In the genomic region with DNA sequence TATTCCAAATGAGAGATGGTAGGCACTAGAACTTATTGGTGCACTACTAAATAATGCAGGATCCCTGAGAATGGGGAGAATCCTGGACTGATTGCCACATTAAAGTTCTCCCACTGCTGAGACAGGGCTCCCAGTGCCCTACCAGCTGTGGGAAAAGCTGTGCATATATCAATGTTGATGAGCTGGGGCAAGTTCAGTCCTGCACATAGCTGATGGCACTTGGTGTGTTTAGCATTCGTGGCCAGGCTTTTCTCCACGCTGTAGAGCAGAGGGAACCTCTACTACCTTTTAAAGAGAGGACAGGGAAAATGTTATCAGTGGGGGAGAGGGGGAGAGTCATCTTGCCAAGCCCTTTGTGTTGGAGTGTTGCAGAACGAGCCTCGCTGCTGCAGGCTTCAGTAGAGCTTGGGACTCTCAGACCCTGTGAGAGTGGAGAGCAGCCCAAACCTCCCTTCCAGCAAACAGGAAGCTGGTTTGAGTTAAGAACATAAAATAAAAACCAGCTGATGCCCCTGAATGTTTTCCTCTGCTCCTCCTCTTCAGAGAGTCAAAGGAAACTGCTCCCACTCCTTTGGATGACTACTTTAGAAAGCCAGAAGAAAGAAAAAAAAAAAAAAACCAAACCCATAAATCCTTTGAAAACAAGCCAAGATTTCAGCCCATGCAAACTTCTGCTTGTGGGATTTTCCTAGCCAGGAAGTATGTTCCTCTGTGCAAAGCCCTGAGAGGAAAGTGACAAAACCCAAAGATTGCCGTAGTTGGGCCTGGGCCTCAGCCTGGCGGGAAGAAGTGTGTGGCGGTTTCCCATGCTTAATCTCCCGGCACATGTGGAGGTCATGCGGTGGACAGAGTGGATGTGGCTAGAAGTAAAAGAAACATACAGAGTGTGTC, we compare ENCODE assay signal across 8 mouse cellular contexts. TPM values are rescaled to one million over a fixed set of nuclear protein-coding genes. Genes with fewer than 3 reads are reported as not detected.
DNase-seq lines count a peak whose midpoint lies in the region; ATAC-seq and TF ChIP-seq lines count a peak whose summit lies in the region.

No protein-coding gene starts in this region.

- H3K4me2 ChIP-seq in intestine, postnatal 0 days (replicated peaks; ENCODE audit: low read depth), result no peak overlapping the region
- no peak overlapping the region for H3K4me2 ChIP-seq in midbrain, embryonic 15.5 days

- peak; percentile 37 for DNase-seq in ovary, adult 18-20 months (ENCODE audit: low spot score)
- DNase-seq in ovary, postnatal 14 days (ENCODE audit: low spot score), result no peak
- DNase-seq in heart, adult 11 months, result peak; percentile 94
- no peak for DNase-seq in frontal cortex, postnatal 10 days (ENCODE audit: low spot score in 2 of 2)
- no peak for DNase-seq in adrenal gland, postnatal 36 days

- H3K27me3 ChIP-seq in intestine, postnatal 0 days (replicated peaks; ENCODE audit: control insufficient read depth, insufficient read depth, low read length), result no peaks in the 10 kb centered on the region
- no peaks in the 10 kb centered on the region for H3K27me3 ChIP-seq in midbrain, embryonic 15.5 days (replicated peaks)

- no peaks in the 10 kb centered on the region for H3K9me3 ChIP-seq in intestine, postnatal 0 days (ENCODE audit: control insufficient read depth)
- no peaks in the 10 kb centered on the region for H3K9me3 ChIP-seq in midbrain, embryonic 15.5 days

- H3K4me3 ChIP-seq in intestine, postnatal 0 days (ENCODE audit: low read depth, low read length), result no peak overlapping the region
- H3K4me3 ChIP-seq in midbrain, embryonic 15.5 days, result no peak overlapping the region

- H3K36me3 ChIP-seq in intestine, postnatal 0 days (ENCODE audit: control insufficient read depth, insufficient read depth), result 0 out of 2 replicates have a peak, but pooled peaks cover 1% of the 10 kb centered on the region
- H3K36me3 ChIP-seq in midbrain, embryonic 15.5 days (replicated peaks), result no peaks in the 10 kb centered on the region

- 0 out of 2 replicates have a peak overlapping the region, but pooled peaks have one; percentile 11 for H3K9ac ChIP-seq in intestine, postnatal 0 days (ENCODE audit: low read depth, low read length)
- no peak overlapping the region for H3K9ac ChIP-seq in midbrain, embryonic 15.5 days

- peak overlapping the region; percentile 75 for H3K27ac ChIP-seq in intestine, postnatal 0 days (ENCODE audit: low read depth, low read length)
- H3K27ac ChIP-seq in midbrain, embryonic 15.5 days, result peak overlapping the region; percentile 34; the same call in 1 of the 2 replicates

- no peak for TF ChIP-seq CTCF in intestine, postnatal 0 days (IDR thresholded peaks at IDR 0.05; ENCODE audit: low read depth)

- 41% methylated on average over 9 of the region's 9 CpGs for WGBS in intestine, postnatal 0 days
- WGBS in midbrain, embryonic 15.5 days, result 68% methylated on average over 9 of the region's 9 CpGs

- ATAC-seq in intestine, postnatal 0 days, result no peak
- no peak for ATAC-seq in midbrain, embryonic 15.5 days (replicated peaks)
- no peak for ATAC-seq in CD4-positive, CD25-positive, alpha-beta regulatory T cell, adult 4 months

- H3K4me1 ChIP-seq in intestine, postnatal 0 days (replicated peaks; ENCODE audit: control insufficient read depth, insufficient read depth, low read length), result peaks cover 16% of the 10 kb centered on the region
- H3K4me1 ChIP-seq in midbrain, embryonic 15.5 days, result no peaks in the 10 kb centered on the region

RNA-seq across cellular contexts. Expression of gene Mapkbp1, which starts 23.1 kb away (rescaled TPM):
- polyA plus RNA-seq in intestine, postnatal 0 days (2015; fragmentation: Nextera tagmentation; extraction: Ambion mirVana), result 1.5 and 1.6 TPM in 2 replicates
- 9.7 and 9.9 TPM in 2 replicates for polyA plus RNA-seq in midbrain, embryonic 15.5 days (2015; fragmentation: Nextera tagmentation; extraction: Ambion mirVana)
- 10 to 100 TPM; 14.7 to 14.8 TPM for total RNA-seq in adrenal gland, postnatal 36 days (2021)
- 1 to 10 TPM; 2.4 to 2.9 TPM for polyA plus RNA-seq in CD4-positive, CD25-positive, alpha-beta regulatory T cell, adult 4 months (2017; shearing (Covaris generic))

RNA-seq across cellular contexts. Expression of gene Jmjd7, which starts 31.6 kb away (rescaled TPM):
- 8.9 and 9.1 TPM in 2 replicates for polyA plus RNA-seq in intestine, postnatal 0 days (2015; fragmentation: Nextera tagmentation; extraction: Ambion mirVana)
- 21.9 and 22.6 TPM in 2 replicates for polyA plus RNA-seq in midbrain, embryonic 15.5 days (2015; fragmentation: Nextera tagmentation; extraction: Ambion mirVana)
- 1 to 10 TPM; 7.1 to 9.1 TPM for total RNA-seq in adrenal gland, postnatal 36 days (2021)
- polyA plus RNA-seq in CD4-positive, CD25-positive, alpha-beta regulatory T cell, adult 4 months (2017; shearing (Covaris generic)), result 10 to 100 TPM; 24.3 to 28.4 TPM

RNA-seq across cellular contexts. Expression of gene Gm28042, which starts 31.7 kb away (rescaled TPM):
- polyA plus RNA-seq in intestine, postnatal 0 days (2015; fragmentation: Nextera tagmentation; extraction: Ambion mirVana), result 1.3 TPM in 2 replicates
- polyA plus RNA-seq in midbrain, embryonic 15.5 days (2015; fragmentation: Nextera tagmentation; extraction: Ambion mirVana), result 6.0 and 7.2 TPM in 2 replicates
- total RNA-seq in adrenal gland, postnatal 36 days (2021), result under 1 TPM; 0.72 to 0.89 TPM
- 1 to 10 TPM; 2.5 to 2.9 TPM for polyA plus RNA-seq in CD4-positive, CD25-positive, alpha-beta regulatory T cell, adult 4 months (2017; shearing (Covaris generic))

RNA-seq across cellular contexts. Expression of gene Pla2g4b, which starts 37.6 kb away (rescaled TPM):
- 0.81 and 0.99 TPM in 2 replicates for polyA plus RNA-seq in intestine, postnatal 0 days (2015; fragmentation: Nextera tagmentation; extraction: Ambion mirVana)
- polyA plus RNA-seq in midbrain, embryonic 15.5 days (2015; fragmentation: Nextera tagmentation; extraction: Ambion mirVana), result 3.9 and 4.6 TPM in 2 replicates
- total RNA-seq in adrenal gland, postnatal 36 days (2021), result 1 to 10 TPM; 1.9 to 2.3 TPM
- 1 to 10 TPM; 1.3 to 2.2 TPM for polyA plus RNA-seq in CD4-positive, CD25-positive, alpha-beta regulatory T cell, adult 4 months (2017; shearing (Covaris generic))

Comparison
In these comparisons a context has a peak if more than half of its experiments do, and no peak if none do; other contexts are left out.
1. DNase-seq: peak in ovary, adult 18-20 months (single experiment) and heart, adult 11 months (single experiment); none in ovary, postnatal 14 days (single experiment), frontal cortex, postnatal 10 days (0 of 2) and adrenal gland, postnatal 36 days (0 of 2).